Mouse (Mus musculus) intestine, embryonic 16.5 days (tissue): ENCODE data around the gene Gm9780. TPM values are rescaled to one million over a fixed set of nuclear protein-coding genes. Genes with fewer than 3 reads are reported as not detected.
"Not testable (repeated sequence)": the region's sequence is repeated elsewhere in the genome, so short reads cannot be mapped to it uniquely, and the experiment has no call there.

Experiments
- ATAC-seq: fragments of 200-750 bp; cut with Nextera tagmentation; 2 replicates; pipeline ENCODE4 v1.8.0; 2017; ENCODE audit warnings: moderate TSS enrichment, moderate library complexity
- H3K27ac ChIP-seq: fragments of 300-500 bp; sonication (generic); 2 replicates; pipeline ENCODE4 v1.5.1; 2014; ENCODE audit warnings: mild to moderate bottlenecking, low read length
- H3K27me3 ChIP-seq: fragments of 300-500 bp; sonication (generic); replicated peaks from 2 replicates; pipeline ENCODE4 v1.6.1; 2014; ENCODE audit warnings: low read length, control low read depth, mixed read lengths; ENCODE audit not compliant: control insufficient read depth, insufficient read depth
- H3K36me3 ChIP-seq: fragments of 300-500 bp; sonication (generic); 2 replicates; pipeline ENCODE4 v1.6.1; 2014; ENCODE audit warnings: low read length, control low read depth; ENCODE audit not compliant: control insufficient read depth, insufficient read depth
- H3K4me1 ChIP-seq: fragments of 300-500 bp; sonication (generic); 2 replicates; pipeline ENCODE4 v1.6.1; 2014; ENCODE audit warnings: low read length, control low read depth, mixed read lengths; ENCODE audit not compliant: control insufficient read depth, insufficient read depth
- H3K4me2 ChIP-seq: fragments of 300-500 bp; sonication (generic); 2 replicates; pipeline ENCODE4 v1.6.1; 2014; ENCODE audit warnings: low read depth, low read length, control low read depth
- H3K4me3 ChIP-seq: fragments of 300-500 bp; sonication (generic); 2 replicates; pipeline ENCODE4 v1.5.1; 2014; ENCODE audit warnings: mild to moderate bottlenecking, low read length
- H3K9ac ChIP-seq: fragments of 300-500 bp; sonication (generic); 2 replicates; pipeline ENCODE4 v1.6.1; 2014; ENCODE audit warnings: low read depth, low read length
- H3K9me3 ChIP-seq: fragments of 300-500 bp; sonication (generic); 2 replicates; pipeline ENCODE4 v1.6.1; 2016; ENCODE audit warnings: low read length, control low read depth; ENCODE audit not compliant: control insufficient read depth
- WGBS: fragments of 180-500 bp; shearing (Covaris S2); extraction: QIAGEN DNeasy Blood & Tissue Kit; methylation state at CpG from one replicate; pipeline ENCODE4 v1.1.7; 2014; 5-methylcytosine and 5-hydroxymethylcytosine counted together
- polyA plus RNA-seq: library from polyadenylated mRNA; unstranded; fragments of >200 nt; fragmentation: Nextera tagmentation; extraction: Ambion mirVana; gene quantifications from 2 replicates; pipeline ENCODE4 v1.2.1, GENCODE M21; 2015

Gm9780 gene
- polyA plus RNA-seq, 1 experiment from 2014 or later = 21.4 TPM

GRCm38 (mm10) chr14:26047026-26047425 lies 4.5 kb upstream of the Gm9780 start:
- H3K4me3 ChIP-seq, H3K4me1 ChIP-seq, H3K36me3 ChIP-seq, ATAC-seq, H3K27me3 ChIP-seq, H3K27ac ChIP-seq, H3K9me3 ChIP-seq, H3K4me2 ChIP-seq, H3K9ac ChIP-seq: not testable (repeated sequence)
- no CpG with 5 or more reads among the region's 8 CpGs for WGBS

GRCm38 (mm10) chr14:26045007-26045406 lies 2.5 kb upstream of the Gm9780 start:
- H3K36me3 ChIP-seq, ATAC-seq, H3K27ac ChIP-seq: not testable (repeated sequence)

GRCm38 (mm10) chr14:26035439-26035838 lies 7.1 kb downstream of the Gm9780 start:
- ATAC-seq, H3K4me2 ChIP-seq, H3K27me3 ChIP-seq, H3K9ac ChIP-seq, H3K36me3 ChIP-seq, H3K4me3 ChIP-seq, H3K27ac ChIP-seq, H3K4me1 ChIP-seq, H3K9me3 ChIP-seq: not testable (repeated sequence)
- no CpG with 5 or more reads among the region's 6 CpGs for WGBS

More at GRCm38 (mm10) chr14:26045007-26045406, 2.5 kb upstream of the Gm9780 start:
- WGBS = no CpG with 5 or more reads among the region's 5 CpGs
- not testable (repeated sequence) for H3K27me3 ChIP-seq, H3K4me3 ChIP-seq, H3K9me3 ChIP-seq, H3K4me2 ChIP-seq, H3K4me1 ChIP-seq, H3K9ac ChIP-seq

- not testable (repeated sequence) for H3K4me1 ChIP-seq, H3K4me2 ChIP-seq, H3K36me3 ChIP-seq, H3K27me3 ChIP-seq, H3K9me3 ChIP-seq, H3K4me3 ChIP-seq, H3K27ac ChIP-seq, H3K9ac ChIP-seq
- WGBS = no CpG with 5 or more reads among the region's 3 CpGs
- ATAC-seq = peak; percentile 50
These were observed 8.1 kb downstream of the Gm9780 start for GRCm38 (mm10) chr14:26034364-26034763.

- WGBS = no CpG with 5 or more reads among the region's 12 CpGs
- not testable (repeated sequence) for H3K4me2 ChIP-seq, H3K27me3 ChIP-seq, H3K4me3 ChIP-seq, H3K9me3 ChIP-seq, H3K9ac ChIP-seq, ATAC-seq, H3K36me3 ChIP-seq, H3K4me1 ChIP-seq, H3K27ac ChIP-seq
These were observed 16.9 kb downstream of the Gm9780 start for GRCm38 (mm10) chr14:26025653-26026052.

GRCm38 (mm10) chr14:26022831-26023230 lies 19.7 kb downstream of the Gm9780 start:
- H3K36me3 ChIP-seq, H3K4me2 ChIP-seq, H3K9ac ChIP-seq, H3K27me3 ChIP-seq, ATAC-seq, H3K9me3 ChIP-seq, H3K4me1 ChIP-seq, H3K27ac ChIP-seq, H3K4me3 ChIP-seq: not testable (repeated sequence)
- no CpG with 5 or more reads among the region's 6 CpGs for WGBS

- H3K4me3 ChIP-seq, H3K4me1 ChIP-seq, H3K27ac ChIP-seq, H3K27me3 ChIP-seq, H3K9me3 ChIP-seq, ATAC-seq, H3K36me3 ChIP-seq, H3K4me2 ChIP-seq, H3K9ac ChIP-seq: not testable (repeated sequence)
- WGBS = no CpG with 5 or more reads among the region's 9 CpGs
These were observed 21.0 kb downstream of the Gm9780 start for GRCm38 (mm10) chr14:26021555-26021954.

- not testable (repeated sequence) for H3K4me3 ChIP-seq, H3K9ac ChIP-seq, H3K4me1 ChIP-seq, H3K4me2 ChIP-seq, H3K27ac ChIP-seq, H3K27me3 ChIP-seq, H3K36me3 ChIP-seq, ATAC-seq, H3K9me3 ChIP-seq
- WGBS = no CpG with 5 or more reads among the region's 7 CpGs
These were observed 26.1 kb downstream of the Gm9780 start for GRCm38 (mm10) chr14:26016414-26016813.

- not testable (repeated sequence) for H3K27ac ChIP-seq, H3K4me1 ChIP-seq, H3K9ac ChIP-seq, ATAC-seq, H3K4me2 ChIP-seq, H3K4me3 ChIP-seq, H3K27me3 ChIP-seq, H3K9me3 ChIP-seq, H3K36me3 ChIP-seq
- WGBS = no CpG with 5 or more reads among the region's 2 CpGs
These were observed 35.0 kb downstream of the Gm9780 start for GRCm38 (mm10) chr14:26007462-26007861.

GRCm38 (mm10) chr14:25981880-25982279 lies 60.6 kb downstream of the Gm9780 start:
- not testable (repeated sequence) for H3K9ac ChIP-seq, H3K4me2 ChIP-seq, H3K36me3 ChIP-seq, H3K4me3 ChIP-seq, H3K4me1 ChIP-seq, H3K9me3 ChIP-seq, H3K27me3 ChIP-seq, H3K27ac ChIP-seq
- 0 out of 2 replicates have a peak, but pooled peaks have one; percentile 21 for ATAC-seq
- WGBS = 52% methylated on average over 5 of the region's 9 CpGs
